In genomic region chr3:66035226-66035625, GRCm38 (mm10) we compare ENCODE assay signal across 35 mouse cellular contexts.
"Had no signal": no experiment of that assay in that cellular context is flagged by ENCODE, and none has a peak within 500 bp of the region (broad histone marks: within the 10 kb centered on the region; RNA-seq: fewer than 3 reads in every experiment).

No protein-coding gene starts in this region.

- H3K4me3 ChIP-seq: heart, embryonic 10.5 days; heart, embryonic 12.5 days; heart, embryonic 13.5 days; heart, embryonic 15.5 days; hindbrain, embryonic 10.5 days; hindbrain, embryonic 12.5 days; hindbrain, embryonic 13.5 days; hindbrain, embryonic 15.5 days; intestine, embryonic 15.5 days; kidney, embryonic 15.5 days; layer of hippocampus, adult 2 months had no signal

- H3K4me1 ChIP-seq: heart, embryonic 10.5 days; heart, embryonic 12.5 days; heart, embryonic 13.5 days; heart, embryonic 15.5 days; hindbrain, embryonic 10.5 days; hindbrain, embryonic 12.5 days; hindbrain, embryonic 13.5 days; hindbrain, embryonic 15.5 days; intestine, embryonic 15.5 days had no signal

- H3K27me3 ChIP-seq: heart, embryonic 12.5 days; heart, embryonic 13.5 days; heart, embryonic 15.5 days; hindbrain, embryonic 12.5 days; hindbrain, embryonic 13.5 days; hindbrain, embryonic 15.5 days; intestine, embryonic 15.5 days; kidney, embryonic 15.5 days had no signal

- H3K27ac ChIP-seq: heart, embryonic 10.5 days; heart, embryonic 13.5 days; heart, embryonic 15.5 days; hindbrain, embryonic 10.5 days; hindbrain, embryonic 12.5 days; hindbrain, embryonic 13.5 days; hindbrain, embryonic 14.5 days; hindbrain, embryonic 15.5 days; hindbrain, postnatal 0 days; intestine, embryonic 15.5 days; kidney, embryonic 15.5 days; kidney, postnatal 0 days; layer of hippocampus, adult 2 months had no signal

- DNase-seq: heart, postnatal 10 days; heart, postnatal 14 days; heart, postnatal 36 days; heart, postnatal 4 days; kidney, adult 11 months; kidney, adult 18-20 months; kidney, adult 2 months; kidney, adult 8-10 months; kidney, adult 9 months; kidney, postnatal 10 days; kidney, postnatal 14 days; kidney, postnatal 25 days; kidney, postnatal 36 days; kidney, postnatal 4 days; layer of hippocampus, adult 9-11 months; layer of hippocampus, postnatal 36 days had no signal

- H3K4me2 ChIP-seq: heart, embryonic 11.5 days; heart, embryonic 12.5 days; heart, embryonic 13.5 days; heart, embryonic 15.5 days; hindbrain, embryonic 12.5 days; hindbrain, embryonic 13.5 days; hindbrain, embryonic 14.5 days; hindbrain, embryonic 15.5 days; intestine, embryonic 15.5 days; kidney, embryonic 15.5 days had no signal

- H3K9ac ChIP-seq: heart, embryonic 12.5 days; heart, embryonic 13.5 days; heart, embryonic 15.5 days; hindbrain, embryonic 12.5 days; hindbrain, embryonic 13.5 days; hindbrain, embryonic 14.5 days; hindbrain, embryonic 15.5 days; intestine, embryonic 15.5 days; kidney, embryonic 15.5 days had no signal

- H3K36me3 ChIP-seq: heart, embryonic 10.5 days; heart, embryonic 12.5 days; heart, embryonic 13.5 days; heart, embryonic 15.5 days; hindbrain, embryonic 10.5 days; hindbrain, embryonic 12.5 days; hindbrain, embryonic 13.5 days; hindbrain, embryonic 15.5 days; intestine, embryonic 15.5 days; kidney, embryonic 15.5 days had no signal

- H3K9me3 ChIP-seq: heart, embryonic 10.5 days; heart, embryonic 12.5 days; heart, embryonic 13.5 days; heart, embryonic 15.5 days; hindbrain, embryonic 10.5 days; hindbrain, embryonic 12.5 days; hindbrain, embryonic 13.5 days; hindbrain, embryonic 15.5 days; intestine, embryonic 15.5 days; kidney, embryonic 15.5 days had no signal

- ATAC-seq: hindbrain, embryonic 16.5 days; hindbrain, postnatal 0 days; inflammation-experienced regulatory T-cells, adult 6 months; intestine, embryonic 15.5 days; intestine, embryonic 16.5 days; intestine, postnatal 0 days had no signal
